Mouse (Mus musculus): ENCODE results near the gene Ints7.

Gene Ints7

DNA sequence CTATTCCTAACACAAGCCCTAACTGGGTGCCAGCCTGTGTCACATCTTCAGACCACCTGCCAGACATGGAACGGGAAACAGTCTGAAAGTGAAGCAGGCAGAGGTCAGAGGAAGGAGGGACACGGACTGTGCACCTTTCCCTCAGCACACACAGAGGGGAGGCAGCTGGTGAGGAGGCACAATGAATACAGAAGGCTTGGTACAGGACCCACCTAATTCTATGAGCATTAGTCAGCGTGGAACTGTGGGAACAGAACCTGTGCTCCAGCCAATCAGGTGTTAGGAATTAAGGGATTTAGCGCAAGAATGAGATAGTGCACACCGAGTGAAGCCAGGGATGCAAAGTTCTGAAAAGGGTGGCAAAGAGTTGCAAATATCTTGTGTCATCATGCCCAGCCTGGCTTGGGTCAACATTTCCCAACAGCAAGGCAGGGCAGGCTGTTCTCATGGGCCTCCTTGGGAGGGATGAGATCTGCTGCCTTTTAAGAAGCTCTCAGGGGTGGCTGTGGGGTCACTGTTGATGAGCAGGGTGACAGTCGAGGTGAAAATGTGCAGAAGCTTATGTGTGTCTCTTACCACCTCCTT lies 57.2 kb downstream of the Ints7 start:
- no peak for DNase-seq (ENCODE audit: low read depth, low spot score)

DNA sequence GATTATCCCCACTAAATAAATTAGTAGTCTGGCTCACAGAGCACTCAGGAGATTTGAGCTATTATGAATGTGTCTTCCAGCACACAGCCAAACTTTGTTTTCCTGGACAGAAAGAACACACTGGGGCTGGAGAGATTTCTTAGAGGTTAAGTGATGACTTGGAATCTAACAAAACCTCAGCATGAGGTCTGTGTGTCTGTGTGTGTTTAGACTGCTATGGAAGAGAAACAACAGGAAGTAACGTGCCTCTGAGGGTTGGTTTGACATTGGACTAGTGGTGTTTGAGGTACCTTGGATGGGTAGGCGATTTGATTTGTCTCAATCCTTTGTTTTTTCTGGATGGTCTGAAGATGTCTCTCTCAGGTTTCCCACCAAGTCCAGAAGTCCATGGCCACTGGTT lies 58.7 kb downstream of the Ints7 start:
- no peak for DNase-seq (ENCODE audit: low read depth, low spot score)

DNA sequence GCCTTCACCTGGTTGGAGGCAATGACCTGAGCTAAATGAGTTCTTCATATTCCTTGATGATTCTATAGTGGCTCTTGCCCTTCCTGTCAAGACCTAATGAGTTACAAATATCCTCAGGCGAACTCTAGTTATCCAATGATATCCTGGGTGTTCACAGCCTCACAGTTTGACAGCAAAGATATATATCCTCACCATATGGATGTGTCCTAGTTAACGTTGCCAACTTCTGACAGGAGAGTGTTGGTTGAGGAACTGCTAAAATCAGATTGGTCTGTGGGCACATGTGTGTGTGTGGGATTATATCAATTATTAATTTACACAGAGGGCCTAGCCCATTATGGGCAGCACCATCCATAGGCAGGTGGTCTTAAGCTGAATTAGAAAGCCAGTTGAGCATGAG lies 63.0 kb downstream of the Ints7 start:
- no peak for DNase-seq (ENCODE audit: low read depth, low spot score)

DNA sequence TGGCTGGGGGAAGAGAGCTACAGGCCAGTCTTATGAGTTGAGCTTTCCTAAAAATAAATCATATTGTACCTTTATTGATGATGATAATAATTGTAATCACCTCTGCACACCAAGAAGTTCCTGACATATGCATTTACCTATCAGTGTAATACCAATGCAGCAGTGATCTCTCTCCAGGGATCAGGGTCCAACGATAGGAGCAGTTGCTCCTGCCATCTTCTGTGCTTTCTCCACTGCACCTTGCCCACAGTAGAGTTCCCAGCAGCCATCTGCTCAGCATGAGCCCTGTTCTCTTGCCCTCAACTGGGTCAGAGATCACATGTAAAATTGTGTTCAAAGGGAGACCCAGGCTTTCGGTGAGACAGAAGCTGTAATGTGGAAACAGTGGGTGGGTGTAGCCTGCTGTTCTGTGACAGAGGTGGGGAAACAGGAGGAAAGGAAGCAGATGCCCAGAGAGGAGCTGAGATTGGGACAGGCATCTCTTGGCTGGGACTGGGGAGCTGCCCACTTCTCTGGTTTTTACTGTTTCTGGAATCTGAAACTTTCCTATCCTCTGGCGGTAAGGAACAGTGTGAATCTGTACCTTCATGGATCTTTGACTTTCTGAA lies 63.9 kb downstream of the Ints7 start:
- no peak for DNase-seq (ENCODE audit: low read depth, low spot score)

DNA sequence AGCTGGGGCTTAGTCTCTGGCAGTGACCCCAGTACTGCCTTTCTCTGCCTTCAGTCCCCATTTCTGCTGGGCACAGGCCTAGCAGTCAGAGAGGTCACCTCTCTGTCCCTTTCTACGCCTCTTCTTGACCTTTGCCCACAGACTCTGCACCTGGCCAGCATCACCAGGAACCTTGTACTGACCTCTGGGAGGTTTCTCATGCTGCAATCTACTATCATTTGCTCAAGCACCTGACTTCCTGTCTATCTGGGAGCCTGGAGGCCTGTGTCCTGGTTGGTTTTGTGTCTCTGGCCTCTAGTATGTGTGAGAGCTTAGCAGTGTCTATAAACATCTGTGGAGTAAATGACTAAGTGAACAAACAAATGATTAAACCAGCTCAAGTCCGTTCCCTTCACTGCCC lies 64.7 kb downstream of the Ints7 start:
- DNase-seq (ENCODE audit: low read depth, low spot score), result no peak

DNA sequence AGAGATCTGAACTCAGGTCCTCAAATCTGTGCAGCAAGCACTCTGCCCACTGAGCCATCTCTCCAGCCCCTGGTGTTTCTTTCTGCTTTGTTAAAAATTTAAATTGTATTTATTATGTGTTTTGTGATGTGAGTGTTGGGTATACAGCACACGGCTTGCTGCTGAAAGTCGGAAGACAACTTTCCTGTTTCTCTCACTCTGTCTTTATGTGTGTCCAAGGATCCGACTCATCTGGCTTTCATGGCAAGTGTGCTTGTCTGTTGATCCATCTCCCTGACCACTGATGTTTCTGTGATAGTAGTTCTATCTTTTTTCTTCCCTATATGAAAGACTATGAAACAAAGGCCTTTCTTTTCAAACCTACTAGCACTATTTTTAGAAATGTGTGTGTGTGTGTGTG lies 65.4 kb downstream of the Ints7 start:
- no peak for DNase-seq (ENCODE audit: low read depth, low spot score)

DNA sequence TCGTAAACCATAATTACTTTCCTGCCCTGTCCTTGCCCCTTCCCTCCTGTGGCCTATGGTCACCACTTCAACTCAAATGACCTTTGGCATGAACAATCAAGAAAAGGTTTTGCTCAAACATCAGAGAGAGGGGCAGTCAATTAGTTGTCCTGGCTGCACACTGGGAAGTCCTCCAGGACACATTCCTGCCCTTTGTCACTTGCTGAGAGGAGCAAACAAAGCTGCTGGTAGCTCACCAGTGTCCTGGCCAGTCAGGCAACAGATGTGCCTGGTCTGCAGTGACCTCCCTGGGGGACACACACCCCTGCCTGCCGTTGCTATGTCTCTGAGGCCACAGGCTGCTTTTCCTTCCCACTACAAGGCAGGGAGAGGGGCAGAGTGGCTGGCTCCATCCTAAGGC lies 66.0 kb downstream of the Ints7 start:
- DNase-seq (ENCODE audit: low read depth, low spot score), result no peak

DNA sequence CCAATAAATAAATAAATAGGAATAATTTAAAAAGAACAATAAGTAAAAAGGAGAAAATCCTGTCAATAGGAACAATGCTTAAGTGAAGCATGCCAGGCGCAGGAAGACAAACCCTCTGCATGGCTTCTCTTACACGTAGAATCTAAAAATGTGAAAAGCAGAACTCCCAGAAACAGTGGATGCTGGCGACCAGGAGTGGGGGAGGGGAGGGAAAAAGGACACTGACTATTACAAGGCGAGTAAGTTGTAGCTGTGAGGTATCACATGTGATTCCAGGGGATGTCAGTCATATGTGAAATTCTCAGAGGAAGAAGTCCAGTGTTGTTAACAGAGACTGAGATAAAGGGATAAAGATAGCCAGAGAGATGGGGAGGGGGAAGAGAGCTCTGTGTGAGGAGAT lies 67.5 kb downstream of the Ints7 start:
- DNase-seq (ENCODE audit: low read depth, low spot score), result no peak

DNA sequence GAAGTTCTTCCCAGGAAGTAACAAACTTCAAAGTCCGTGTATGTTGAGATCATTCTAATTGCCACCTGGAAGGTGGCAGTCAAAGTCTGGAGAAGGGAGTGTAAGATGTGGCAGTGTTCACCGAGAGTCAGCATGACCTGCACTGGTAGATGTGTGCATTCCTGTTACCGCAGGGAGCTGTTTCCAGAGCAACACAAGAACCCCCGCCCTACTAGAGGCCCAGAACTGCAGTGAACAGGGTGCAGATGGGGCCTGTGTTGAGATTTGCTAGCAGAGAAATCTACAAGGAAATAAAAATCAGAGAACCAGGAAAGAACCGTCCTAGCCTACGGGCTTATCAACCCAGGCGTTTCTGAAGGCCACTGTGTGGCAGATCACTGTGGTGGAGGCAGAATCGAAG lies 70.5 kb downstream of the Ints7 start:
- DNase-seq (ENCODE audit: low read depth, low spot score), result no peak

DNA sequence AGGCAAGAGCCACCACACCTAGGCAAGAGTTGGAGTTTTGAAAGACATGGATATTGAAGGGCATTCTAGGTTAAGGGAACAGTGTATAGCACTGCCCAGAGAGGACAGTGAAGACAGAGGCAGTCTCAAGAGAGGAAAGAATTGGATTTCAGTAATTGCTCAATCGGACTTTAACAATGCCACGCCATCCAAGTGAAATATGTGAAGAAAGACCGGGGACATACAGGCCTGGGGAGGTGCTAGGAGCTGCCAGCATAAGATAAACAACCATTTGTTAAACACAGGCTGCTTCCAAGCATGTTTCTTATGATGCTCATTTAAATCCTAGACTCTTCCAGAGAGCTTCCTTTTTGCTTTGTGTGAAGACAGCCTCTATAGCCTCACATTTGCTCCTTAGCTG lies 72.2 kb downstream of the Ints7 start:
- DNase-seq (ENCODE audit: low read depth, low spot score), result no peak

DNA sequence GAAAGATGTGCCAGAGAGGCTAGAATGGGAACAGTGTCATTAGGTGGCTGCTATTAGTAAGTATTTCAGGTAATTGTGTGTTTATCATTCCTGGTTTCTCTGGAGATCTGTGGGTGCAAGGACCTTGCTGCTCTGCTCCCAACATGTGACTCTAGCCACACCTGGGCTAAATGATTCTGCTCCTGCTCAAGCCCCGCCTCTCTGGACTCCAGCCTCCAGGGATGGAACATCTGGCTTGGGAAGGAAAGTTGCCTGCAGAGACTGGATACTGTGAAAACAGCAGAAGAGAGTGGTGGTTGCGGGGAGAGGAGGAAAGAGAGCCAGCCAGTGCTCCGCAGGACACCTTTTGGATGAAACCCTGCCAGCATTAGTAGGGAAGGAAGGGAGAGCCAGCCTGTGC lies 84.0 kb downstream of the Ints7 start:
- no peak for DNase-seq (ENCODE audit: low read depth, low spot score)

DNA sequence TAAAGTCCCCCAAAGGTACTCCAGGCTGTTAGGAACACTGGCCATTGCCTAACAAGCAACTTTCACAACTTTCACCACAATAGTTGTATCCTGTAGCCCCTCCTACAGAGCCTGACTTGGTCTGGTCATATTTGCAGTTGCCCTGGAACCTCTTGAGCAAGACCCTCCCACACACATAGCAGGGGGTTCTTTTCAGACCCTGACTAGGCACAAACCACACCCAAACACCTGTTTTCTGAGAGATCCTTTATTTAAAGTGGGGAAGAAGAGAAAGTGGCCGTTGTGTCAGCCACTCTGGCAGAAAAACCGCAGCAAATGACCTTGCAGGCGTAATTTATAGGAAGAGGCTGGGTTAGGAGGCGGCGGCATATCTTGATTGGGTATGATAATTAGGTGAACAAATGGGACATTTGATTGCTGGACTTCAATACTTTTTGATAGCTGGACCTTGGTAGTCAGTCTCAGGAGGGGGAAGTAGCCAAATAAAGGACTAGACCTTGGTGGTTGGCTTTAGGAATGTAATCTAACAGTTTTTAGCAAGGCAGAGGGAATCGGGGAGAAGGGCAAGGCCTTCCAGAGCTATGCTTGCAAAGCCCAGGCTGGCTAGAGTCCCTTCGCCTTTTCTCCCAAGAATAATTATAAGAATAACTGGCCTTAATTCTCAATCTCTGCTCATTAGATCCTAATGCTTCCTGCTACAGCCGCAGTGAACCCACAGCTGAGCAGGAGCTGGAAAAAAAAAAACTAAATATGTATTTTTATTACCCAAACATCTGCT lies 85.8 kb downstream of the Ints7 start:
- DNase-seq (ENCODE audit: low read depth, low spot score), result no peak

DNA sequence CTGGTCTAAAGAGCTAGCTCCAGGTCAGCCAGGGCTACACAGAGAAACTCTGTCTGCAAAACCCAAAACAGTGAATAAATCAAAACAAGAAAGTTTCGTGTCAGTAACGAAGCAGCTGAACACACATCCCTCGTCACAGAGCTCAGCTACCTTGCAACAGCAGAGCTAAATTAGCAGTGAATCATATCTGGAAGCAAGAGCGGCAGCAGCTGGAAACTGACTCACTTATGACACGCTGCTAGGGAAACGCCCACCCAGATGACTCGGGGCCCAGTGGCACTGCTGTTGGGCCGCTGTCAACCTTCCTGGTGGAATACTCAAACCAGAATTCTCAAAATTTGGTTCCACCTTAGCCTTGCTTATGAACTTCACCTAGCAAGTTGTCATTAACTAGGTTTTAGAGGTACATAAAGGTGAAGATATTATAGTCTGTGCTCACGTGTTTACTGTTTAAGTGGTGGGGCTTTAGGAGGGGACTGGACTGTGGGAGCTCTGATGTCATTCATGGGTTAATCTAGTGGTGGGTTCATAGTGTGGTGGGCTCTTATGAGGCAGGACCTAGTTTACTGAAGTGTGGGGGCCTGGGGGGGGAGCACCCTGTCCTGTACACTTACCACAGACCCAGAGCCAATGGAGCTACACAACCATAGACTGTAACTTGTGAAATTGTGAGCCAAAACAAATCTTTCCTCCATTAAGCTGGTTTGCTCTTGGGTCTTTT lies 86.9 kb downstream of the Ints7 start:
- peak; percentile 17 for DNase-seq (ENCODE audit: low read depth, low spot score)

DNA sequence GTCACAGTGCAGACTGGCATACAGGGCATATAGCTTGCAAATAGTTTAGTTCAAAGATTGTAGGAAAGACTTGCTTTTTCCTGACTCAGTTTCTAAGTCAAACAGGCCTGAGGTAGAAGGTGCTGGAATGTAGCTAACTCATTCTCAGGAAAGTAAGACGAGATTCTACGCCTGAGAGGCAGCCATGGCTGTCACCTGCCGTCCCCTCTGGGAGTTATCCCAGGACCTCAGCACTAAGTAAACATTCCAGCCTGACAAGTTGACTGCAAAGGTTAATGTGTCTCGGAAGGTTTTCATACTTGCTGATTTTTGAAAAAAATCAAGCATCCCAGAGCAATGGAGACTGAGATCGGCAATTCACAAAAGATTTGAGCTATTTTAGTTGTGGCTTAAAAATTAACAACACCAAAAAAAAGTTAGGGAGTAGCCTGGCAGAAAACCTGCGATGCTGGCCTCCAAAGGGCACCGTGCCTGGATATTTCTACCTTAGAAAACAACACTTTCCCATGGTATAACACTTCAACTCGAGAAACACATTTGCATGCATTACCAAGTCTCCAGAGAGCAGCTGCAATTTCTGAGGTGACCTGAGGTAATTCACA lies 87.6 kb downstream of the Ints7 start:
- no peak for DNase-seq (ENCODE audit: low read depth, low spot score)

DNA sequence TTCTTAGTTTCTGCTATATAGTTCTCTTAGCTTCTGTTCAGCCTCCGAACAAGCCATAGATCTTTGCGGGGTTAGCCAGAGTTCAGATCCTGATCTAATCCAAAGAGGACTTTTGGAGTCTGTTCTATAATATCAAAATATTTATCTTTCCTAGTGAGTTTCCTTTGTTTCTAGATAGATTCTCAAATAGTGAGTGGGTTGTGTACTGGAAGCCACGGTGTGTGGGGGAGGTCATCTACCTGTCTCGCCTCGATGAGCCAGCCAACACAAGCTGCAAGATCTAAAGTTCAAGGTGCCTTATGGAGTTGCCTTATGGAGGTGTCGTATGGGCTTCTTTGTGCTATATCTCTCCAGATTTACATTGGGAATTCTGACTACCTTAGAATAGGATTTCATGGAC lies 88.2 kb downstream of the Ints7 start:
- DNase-seq (ENCODE audit: low read depth, low spot score), result no peak

DNA sequence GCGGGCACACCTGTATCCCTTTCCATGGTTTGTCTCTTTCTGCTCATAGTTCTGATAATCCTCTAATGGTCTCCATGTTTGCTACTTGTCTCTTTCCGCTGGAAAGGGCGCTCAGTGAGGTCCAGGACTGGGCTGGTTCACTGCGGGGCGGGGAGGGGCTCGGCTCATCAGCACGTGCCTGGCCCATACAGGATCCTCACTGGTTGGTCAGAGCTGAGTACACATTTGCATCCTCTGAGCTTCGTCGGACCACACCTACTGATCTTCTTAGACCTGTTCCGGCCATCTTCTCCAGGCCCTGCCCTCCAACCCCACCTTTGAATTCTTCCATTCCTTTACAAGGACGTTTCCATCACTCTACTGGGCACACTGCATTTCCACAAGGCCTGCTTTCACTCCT lies 90.9 kb downstream of the Ints7 start:
- no peak for DNase-seq (ENCODE audit: low read depth, low spot score)

DNA sequence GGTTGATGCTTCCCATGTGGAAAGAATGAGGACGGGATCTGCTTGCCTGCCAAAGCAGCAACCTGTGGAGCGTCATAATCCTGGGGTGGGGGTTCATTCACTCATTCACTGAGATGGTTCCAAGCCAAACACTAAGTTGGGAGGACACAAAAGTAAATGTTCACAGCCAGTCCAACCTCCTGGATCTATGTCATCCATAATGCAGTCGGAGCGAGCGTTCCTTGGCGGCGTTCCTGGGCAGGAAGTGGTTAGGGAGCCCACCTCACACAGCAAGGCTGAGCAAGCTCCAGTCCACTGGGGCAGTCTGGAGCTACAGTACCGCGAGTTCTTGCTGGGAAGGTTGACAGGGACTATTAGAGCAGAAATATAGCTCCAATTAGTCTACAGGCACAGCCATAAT lies 92.6 kb downstream of the Ints7 start:
- DNase-seq (ENCODE audit: low read depth, low spot score), result no peak
